Mouse (Mus musculus): ENCODE data around the gene Tcea3. TPM values are rescaled to one million over a fixed set of nuclear protein-coding genes. Genes with fewer than 3 reads are reported as not detected.

The Tcea3 gene
- 23.3 TPM for polyA plus RNA-seq (2014; fragmentation: Illumina TruSeq; extraction: RNeasy Lipid Tissue Mini Kit (QIAGEN cat#74804); ENCODE audit: low read depth, low replicate concordance)

GRCm38 (mm10) chr4:136247729-136248463 is at the start of gene Tcea3:
Gene Tcea3, plus strand, starts transcription at chr4:136247729.

GRCm38 (mm10) chr4:136206033-136206893 is 41.3 kb upstream of the Tcea3 start, which contains the start of gene Asap3:
Gene Asap3, plus strand, starts transcription at chr4:136206365.

GRCm38 (mm10) chr4:136284455-136284854 is 36.9 kb downstream of the Tcea3 start, which contains the start of gene Zfp46:
Gene Zfp46, plus strand, starts transcription at chr4:136284683.

GRCm38 (mm10) chr4:136310229-136311041 is 62.9 kb downstream of the Tcea3 start, which contains the start of gene Hnrnpr:
Gene Hnrnpr, plus strand, starts transcription at chr4:136310942.

Other genes starting within 250 kb of the Tcea3 start
- gene Eloa, start 226.0 kb upstream of the Tcea3 start, polyA plus RNA-seq (2014; fragmentation: Illumina TruSeq; extraction: RNeasy Lipid Tissue Mini Kit (QIAGEN cat#74804); ENCODE audit: low read depth, low replicate concordance) = 24.0 TPM
- 430 TPM for gene Rpl11, start 194.3 kb upstream of the Tcea3 start, polyA plus RNA-seq (2014; fragmentation: Illumina TruSeq; extraction: RNeasy Lipid Tissue Mini Kit (QIAGEN cat#74804); ENCODE audit: low read depth, low replicate concordance)
- gene Id3, start 104.2 kb upstream of the Tcea3 start, polyA plus RNA-seq (2014; fragmentation: Illumina TruSeq; extraction: RNeasy Lipid Tissue Mini Kit (QIAGEN cat#74804); ENCODE audit: low read depth, low replicate concordance) = 10.3 TPM
- gene E2f2, start 75.3 kb upstream of the Tcea3 start, polyA plus RNA-seq (2014; fragmentation: Illumina TruSeq; extraction: RNeasy Lipid Tissue Mini Kit (QIAGEN cat#74804); ENCODE audit: low read depth, low replicate concordance) = 2.7 TPM
- gene Asap3, start 41.4 kb upstream of the Tcea3 start, polyA plus RNA-seq (2014; fragmentation: Illumina TruSeq; extraction: RNeasy Lipid Tissue Mini Kit (QIAGEN cat#74804); ENCODE audit: low read depth, low replicate concordance) = 0.28 TPM
- 10.0 TPM for gene Zfp46, start 37.0 kb downstream of the Tcea3 start, polyA plus RNA-seq (2014; fragmentation: Illumina TruSeq; extraction: RNeasy Lipid Tissue Mini Kit (QIAGEN cat#74804); ENCODE audit: low read depth, low replicate concordance)
- gene Hnrnpr, start 63.2 kb downstream of the Tcea3 start, polyA plus RNA-seq (2014; fragmentation: Illumina TruSeq; extraction: RNeasy Lipid Tissue Mini Kit (QIAGEN cat#74804); ENCODE audit: low read depth, low replicate concordance) = 145 TPM
- gene Htr1d, start 175.8 kb downstream of the Tcea3 start, polyA plus RNA-seq (2014; fragmentation: Illumina TruSeq; extraction: RNeasy Lipid Tissue Mini Kit (QIAGEN cat#74804); ENCODE audit: low read depth, low replicate concordance) = 0.19 TPM
- gene 6030445D17Rik, start 214.5 kb downstream of the Tcea3 start, polyA plus RNA-seq (2014; fragmentation: Illumina TruSeq; extraction: RNeasy Lipid Tissue Mini Kit (QIAGEN cat#74804); ENCODE audit: low read depth, low replicate concordance) = 0.50 TPM
- 123 TPM for gene Luzp1, start 222.0 kb downstream of the Tcea3 start, polyA plus RNA-seq (2014; fragmentation: Illumina TruSeq; extraction: RNeasy Lipid Tissue Mini Kit (QIAGEN cat#74804); ENCODE audit: low read depth, low replicate concordance)